ENCODE assay signal across 11 mouse cellular contexts in genomic region chr4:114869765-114870490, GRCm38 (mm10). TPM values are rescaled to one million over a fixed set of nuclear protein-coding genes. Genes with fewer than 3 reads are reported as not detected.
DNase-seq lines count a peak whose midpoint lies in the region; ATAC-seq lines count a peak whose summit lies in the region.
"Had no signal": no experiment of that assay in that cellular context is flagged by ENCODE, and none has a peak within 500 bp of the region (broad histone marks: within the 10 kb centered on the region; RNA-seq: fewer than 3 reads in every experiment).

No protein-coding gene starts in this region.

- H3K9me3 ChIP-seq in liver, embryonic 13.5 days (replicated peaks): no peaks in the 10 kb centered on the region
- no peaks in the 10 kb centered on the region for H3K9me3 ChIP-seq in neural tube, embryonic 11.5 days (ENCODE audit: control insufficient read depth, low read length)
- H3K9me3 ChIP-seq: heart, embryonic 10.5 days had no signal

- peak; percentile 1 to 8 for DNase-seq in heart, postnatal 10 days
- DNase-seq in heart, adult 8-10 months (ENCODE audit: low spot score): no peak
- DNase-seq in kidney, adult 11 months: peak; percentile 17
- no peak for DNase-seq in liver, embryonic 13.5 days
- peak; percentile 40 for DNase-seq in neural tube, embryonic 11.5 days (ENCODE audit: low spot score)
- no peak for DNase-seq in c-Kit-positive CD71-positive TER-119-positive erythroid progenitor cells, embryonic 14.5 days (ENCODE audit: low spot score)
- DNase-seq in left cerebral cortex, postnatal 4 days: no peak
- no peak for DNase-seq in right cerebral cortex, postnatal 25 days

- intact Hi-C loops in heart, postnatal 10 days (cut with DNase I): no loop called here
- intact Hi-C loops in left cerebral cortex, postnatal 4 days (cut with DNase I): no loop called here

- ATAC-seq in liver, embryonic 13.5 days (ENCODE audit: low read depth): peak; percentile 79
- ATAC-seq in neural tube, embryonic 11.5 days (ENCODE audit: insufficient read depth, low FRiP score, low TSS enrichment): no peak

- H3K9ac ChIP-seq in liver, embryonic 13.5 days: no peak overlapping the region
- no peak overlapping the region for H3K9ac ChIP-seq in neural tube, embryonic 11.5 days (ENCODE audit: low read length)

- H3K27ac ChIP-seq in liver, embryonic 13.5 days: no peak overlapping the region
- H3K27ac ChIP-seq in neural tube, embryonic 11.5 days (ENCODE audit: low read depth, low read length): no peak overlapping the region
- H3K27ac ChIP-seq: heart, embryonic 10.5 days had no signal

- no peak overlapping the region for H3K4me2 ChIP-seq in liver, embryonic 13.5 days
- no peak overlapping the region for H3K4me2 ChIP-seq in neural tube, embryonic 11.5 days (ENCODE audit: low read depth)

- H3K36me3 ChIP-seq in liver, embryonic 13.5 days: no peaks in the 10 kb centered on the region
- H3K36me3 ChIP-seq in neural tube, embryonic 11.5 days (ENCODE audit: control insufficient read depth, insufficient read depth, low read length): no peaks in the 10 kb centered on the region
- H3K36me3 ChIP-seq: heart, embryonic 10.5 days had no signal

- no peak overlapping the region for H3K4me3 ChIP-seq in liver, embryonic 13.5 days (replicated peaks)
- no peak overlapping the region for H3K4me3 ChIP-seq in neural tube, embryonic 11.5 days (ENCODE audit: low read depth, low read length)
- H3K4me3 ChIP-seq: heart, embryonic 10.5 days had no signal

- H3K4me1 ChIP-seq in liver, embryonic 13.5 days (replicated peaks): no peaks in the 10 kb centered on the region; the same call in 1 of the 2 replicates
- H3K4me1 ChIP-seq in neural tube, embryonic 11.5 days (ENCODE audit: control insufficient read depth, insufficient read depth, low read length): no peaks in the 10 kb centered on the region

- 47% methylated on average over 11 of the region's 11 CpGs for WGBS in liver, embryonic 13.5 days (ENCODE audit: insufficient replicate concordance)
- WGBS in neural tube, embryonic 11.5 days: 48% methylated on average over 11 of the region's 11 CpGs

- peaks cover 48% of the 10 kb centered on the region for H3K27me3 ChIP-seq in liver, embryonic 13.5 days
- H3K27me3 ChIP-seq in neural tube, embryonic 11.5 days (ENCODE audit: control insufficient read depth, insufficient read depth, low read length): no peaks in the 10 kb centered on the region

RNA-seq across cellular contexts. Expression of gene Foxd2, which starts 38.7 kb away (rescaled TPM):
- under 1 TPM; 0.47 to 0.77 TPM for total RNA-seq in heart, postnatal 10 days (2021)
- under 1 TPM; 0.16 to 0.38 (median 0.22) TPM for total RNA-seq in heart, adult 8-10 months (2022)
- polyA plus RNA-seq in liver, embryonic 13.5 days (2015; fragmentation: Nextera tagmentation; extraction: Ambion mirVana): not detected in 2 replicates
- 0.53 and 1.2 TPM in 2 replicates for polyA plus RNA-seq in neural tube, embryonic 11.5 days (2014; fragmentation: Nextera tagmentation; extraction: Ambion mirVana)
- total RNA-seq in left cerebral cortex, postnatal 4 days (2021): 1 to 10 TPM in 1 of 2 experiments, under 1 TPM in 1; 0.76 to 1.2 TPM

RNA-seq across cellular contexts. Expression of gene Gm12830, which starts 48.4 kb away (rescaled TPM):
- not detected for total RNA-seq in heart, postnatal 10 days (2021)
- total RNA-seq in heart, adult 8-10 months (2022): not detected
- not detected in 2 replicates for polyA plus RNA-seq in liver, embryonic 13.5 days (2015; fragmentation: Nextera tagmentation; extraction: Ambion mirVana)
- polyA plus RNA-seq in neural tube, embryonic 11.5 days (2014; fragmentation: Nextera tagmentation; extraction: Ambion mirVana): not detected in 2 replicates
- total RNA-seq in left cerebral cortex, postnatal 4 days (2021): not detected
- total RNA-seq: megakaryocyte, adult 5-6 weeks had no signal
- polyA plus RNA-seq: heart, embryonic 10.5 days; testis, adult 2 months had no signal

RNA-seq across cellular contexts. Expression of gene Foxe3, which starts 55.9 kb away (rescaled TPM):
- not detected for total RNA-seq in heart, postnatal 10 days (2021)
- not detected for total RNA-seq in heart, adult 8-10 months (2022)
- polyA plus RNA-seq in liver, embryonic 13.5 days (2015; fragmentation: Nextera tagmentation; extraction: Ambion mirVana): not detected in 2 replicates
- polyA plus RNA-seq in neural tube, embryonic 11.5 days (2014; fragmentation: Nextera tagmentation; extraction: Ambion mirVana): not detected in 2 replicates
- total RNA-seq in left cerebral cortex, postnatal 4 days (2021): not detected
- total RNA-seq: megakaryocyte, adult 5-6 weeks had no signal
- polyA plus RNA-seq: heart, embryonic 10.5 days had no signal

Comparison
In these comparisons a context has a peak if more than half of its experiments do, and no peak if none do; other contexts are left out.
1. DNase-seq: peak in heart, postnatal 10 days (2 of 2), kidney, adult 11 months (single experiment) and neural tube, embryonic 11.5 days (single experiment); none in heart, adult 8-10 months (single experiment), liver, embryonic 13.5 days (single experiment), c-Kit-positive CD71-positive TER-119-positive erythroid progenitor cells, embryonic 14.5 days (single experiment), left cerebral cortex, postnatal 4 days (single experiment) and right cerebral cortex, postnatal 25 days (single experiment).